Mouse (Mus musculus): Measurements from ENCODE around the gene Hist1h1d. TPM values are rescaled to one million over a fixed set of nuclear protein-coding genes. Genes with fewer than 3 reads are reported as not detected.

The Hist1h1d gene
- total and polyA plus RNA-seq, 3 experiments: 0.04 to 0.91 (median 0.86) TPM

DNA sequence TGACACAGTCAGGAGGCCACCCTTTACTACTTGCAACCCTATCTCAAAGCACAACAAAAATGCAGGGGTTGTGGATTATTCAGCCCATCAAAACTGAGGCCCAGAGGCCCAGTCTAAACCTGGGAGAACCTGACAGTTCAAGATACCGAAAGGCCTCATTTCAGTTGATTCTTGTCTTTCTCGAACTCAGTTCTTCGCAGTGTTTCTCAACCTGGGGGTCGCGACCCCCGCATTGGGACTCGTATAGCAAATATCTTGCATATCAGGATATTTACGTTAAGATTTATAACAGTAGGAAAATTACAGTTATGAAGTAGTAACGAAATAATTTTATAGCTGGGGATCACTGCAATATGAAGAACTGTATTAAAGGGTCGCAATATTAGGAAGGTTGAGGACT lies 27.2 kb upstream of the Hist1h1d start:
- WGBS: 8% methylated on average over 10 of the region's 10 CpGs
- no peak for DNase-seq
- Histone ChIP-seq H3K4me3 (peak overlapping the region; percentile 26; the same call in 1 of the 2 replicates), H3K27me3 (ENCODE audit: control insufficient read depth, insufficient read depth, low read length) (no peaks in the 10 kb centered on the region), H3K4me1 (ENCODE audit: control insufficient read depth, insufficient read depth, low read length) (no peaks in the 10 kb centered on the region; the same call in none of the 2 replicates), H3K79me2 (replicated peaks; ENCODE audit: control insufficient read depth, insufficient read depth, low read length) (no peaks in the 10 kb centered on the region), H3K9ac (ENCODE audit: low read depth, low read length) (no peak overlapping the region), H3K27ac (no peak overlapping the region), H3K36me3 (ENCODE audit: control insufficient read depth, insufficient read depth, low read length) (no peaks in the 10 kb centered on the region; the same call in 1 of the 2 replicates)
- intact Hi-C loops (cut with DNase I): loop anchor here (5.0 kb wide), 1 partner anchor 1499 kb away; no protein-coding TSS in a partner anchor
- TF ChIP-seq CTCF (IDR thresholded peaks at IDR 0.05) (no peak), POLR2A (IDR thresholded peaks at IDR 0.05; ENCODE audit: insufficient read depth, low read depth, low read length) (no peak), EP300 (IDR thresholded peaks at IDR 0.05; ENCODE audit: insufficient read depth, low read depth, low read length) (no peak)

DNA sequence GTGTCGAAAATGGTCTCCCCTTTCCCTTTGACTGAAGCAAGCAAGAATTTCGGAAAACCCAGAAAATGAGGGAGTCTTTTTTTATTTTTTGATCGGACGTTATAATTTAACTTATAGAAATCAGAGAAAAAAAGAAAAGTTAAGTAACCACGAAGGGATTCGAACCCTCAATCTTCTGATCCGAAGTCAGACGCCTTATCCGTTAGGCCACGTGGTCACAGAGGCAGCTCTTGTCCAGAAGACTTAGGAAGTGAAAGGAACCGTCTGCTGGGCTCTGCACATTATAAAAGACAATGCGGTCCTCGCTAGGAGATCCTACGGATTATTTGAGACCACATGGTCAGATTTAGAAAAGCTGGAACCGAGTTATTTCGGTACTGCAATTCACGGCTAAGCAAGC lies 26.8 kb upstream of the Hist1h1d start:
- peak; percentile 86 to 91 for DNase-seq
- Histone ChIP-seq H3K9ac (ENCODE audit: low read depth, low read length) (peak overlapping the region; percentile 66), H3K36me3 (ENCODE audit: control insufficient read depth, insufficient read depth, low read length) (no peaks in the 10 kb centered on the region; the same call in 1 of the 2 replicates), H3K27me3 (ENCODE audit: control insufficient read depth, insufficient read depth, low read length) (no peaks in the 10 kb centered on the region), H3K4me1 (ENCODE audit: control insufficient read depth, insufficient read depth, low read length) (no peaks in the 10 kb centered on the region; the same call in none of the 2 replicates), H3K4me3 (peak overlapping the region; percentile 47), H3K79me2 (replicated peaks; ENCODE audit: control insufficient read depth, insufficient read depth, low read length) (no peaks in the 10 kb centered on the region), H3K27ac (no peak overlapping the region)
- TF ChIP-seq CTCF (IDR thresholded peaks at IDR 0.05) (no peak), EP300 (IDR thresholded peaks at IDR 0.05; ENCODE audit: insufficient read depth, low read depth, low read length) (peak; percentile 95)
- 1% methylated on average over 17 of the region's 17 CpGs for WGBS
- intact Hi-C loops (cut with DNase I): loop anchor here (5.0 kb wide), 1 partner anchor 1499 kb away; no protein-coding TSS in a partner anchor

DNA sequence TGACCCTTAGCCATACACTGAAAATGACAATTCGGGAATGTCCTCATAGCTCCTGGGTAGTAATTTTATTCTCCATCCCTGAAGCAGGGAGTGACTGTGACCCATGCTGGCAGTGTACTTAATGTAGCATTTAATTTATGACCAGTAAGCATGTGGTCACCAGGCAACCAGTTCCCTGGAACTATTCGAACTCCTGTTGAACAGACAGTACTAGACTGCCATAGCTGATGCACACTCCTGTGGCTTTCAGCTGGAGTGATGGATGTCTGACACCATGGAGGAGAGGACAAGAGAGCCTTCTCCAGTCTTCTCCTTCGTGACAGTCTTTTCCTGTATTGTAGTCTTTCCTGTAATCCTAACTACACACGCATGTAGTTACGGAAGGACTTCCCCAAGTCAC lies 24.1 kb upstream of the Hist1h1d start:
- no peak for DNase-seq
- Histone ChIP-seq H3K27me3 (ENCODE audit: control insufficient read depth, insufficient read depth, low read length) (no peaks in the 10 kb centered on the region), H3K27ac (peak overlapping the region; percentile 97), H3K4me1 (ENCODE audit: control insufficient read depth, insufficient read depth, low read length) (peaks cover 4% of the 10 kb centered on the region), H3K9ac (ENCODE audit: low read depth, low read length) (no peak overlapping the region), H3K4me3 (no peak overlapping the region), H3K79me2 (replicated peaks; ENCODE audit: control insufficient read depth, insufficient read depth, low read length) (no peaks in the 10 kb centered on the region), H3K36me3 (ENCODE audit: control insufficient read depth, insufficient read depth, low read length) (peaks cover 10% of the 10 kb centered on the region)
- intact Hi-C loops (cut with DNase I): loop anchor here (5.0 kb wide), 1 partner anchor 1502 kb away; no protein-coding TSS in a partner anchor
- no peak for TF ChIP-seq POLR2A (IDR thresholded peaks at IDR 0.05; ENCODE audit: insufficient read depth, low read depth, low read length)
- no peak for TF ChIP-seq CTCF (IDR thresholded peaks at IDR 0.05)
- no peak for TF ChIP-seq EP300 (IDR thresholded peaks at IDR 0.05; ENCODE audit: insufficient read depth, low read depth, low read length)
- WGBS: 77% methylated on average over 5 of the region's 5 CpGs

DNA sequence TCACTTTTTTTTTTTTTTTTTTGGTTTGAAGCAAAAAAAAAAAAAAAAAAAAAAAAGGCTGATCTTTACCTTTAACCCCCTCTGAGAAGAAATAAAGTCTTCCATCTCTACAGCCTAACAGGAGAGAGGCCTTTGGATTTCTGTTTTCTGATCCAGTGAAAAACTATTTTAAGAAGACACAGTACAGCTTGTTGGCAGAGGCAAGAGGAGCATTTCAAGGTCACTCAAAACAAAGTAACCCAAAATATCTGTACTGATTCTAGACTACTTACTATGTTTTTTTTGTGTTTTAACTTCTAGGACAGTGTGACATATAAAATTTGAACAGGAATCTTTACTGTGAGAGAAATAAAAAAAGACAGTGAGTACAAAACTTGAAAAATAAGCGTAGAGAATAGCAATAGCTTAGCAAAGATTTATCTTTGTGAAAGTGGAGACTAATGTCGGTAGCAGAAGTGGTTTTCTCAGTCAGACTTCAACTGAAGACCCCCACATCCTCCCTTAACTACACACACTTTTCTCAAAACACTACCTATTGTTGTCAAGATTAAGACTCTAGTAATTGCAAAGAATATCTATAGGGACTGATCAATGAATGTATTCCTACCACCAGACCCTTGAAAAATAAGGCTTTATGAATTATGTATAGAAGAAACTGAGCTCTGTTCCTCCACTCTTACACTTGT lies 23.4 kb upstream of the Hist1h1d start:
- 24% methylated on average over 2 of the region's 2 CpGs for WGBS
- Histone ChIP-seq H3K27me3 (ENCODE audit: control insufficient read depth, insufficient read depth, low read length) (no peaks in the 10 kb centered on the region), H3K36me3 (ENCODE audit: control insufficient read depth, insufficient read depth, low read length) (peaks cover 13% of the 10 kb centered on the region), H3K4me1 (ENCODE audit: control insufficient read depth, insufficient read depth, low read length) (peaks cover 4% of the 10 kb centered on the region), H3K4me3 (peak overlapping the region; percentile 86), H3K79me2 (replicated peaks; ENCODE audit: control insufficient read depth, insufficient read depth, low read length) (no peaks in the 10 kb centered on the region), H3K27ac (peak overlapping the region; percentile 97), H3K9ac (ENCODE audit: low read depth, low read length) (no peak overlapping the region)
- intact Hi-C loops (cut with DNase I): loop anchor here (1.0 to 5.0 kb wide), 6 partner anchors 10 to 1502 kb away; partner anchors contain the start of genes Hist1h1e, Hist1h2be and Hist1h3f
- no peak for DNase-seq
- TF ChIP-seq CTCF (IDR thresholded peaks at IDR 0.05): no peak
- TF ChIP-seq POLR2A (IDR thresholded peaks at IDR 0.05; ENCODE audit: insufficient read depth, low read depth, low read length): no peak
- TF ChIP-seq EP300 (IDR thresholded peaks at IDR 0.05; ENCODE audit: insufficient read depth, low read depth, low read length): no peak

DNA sequence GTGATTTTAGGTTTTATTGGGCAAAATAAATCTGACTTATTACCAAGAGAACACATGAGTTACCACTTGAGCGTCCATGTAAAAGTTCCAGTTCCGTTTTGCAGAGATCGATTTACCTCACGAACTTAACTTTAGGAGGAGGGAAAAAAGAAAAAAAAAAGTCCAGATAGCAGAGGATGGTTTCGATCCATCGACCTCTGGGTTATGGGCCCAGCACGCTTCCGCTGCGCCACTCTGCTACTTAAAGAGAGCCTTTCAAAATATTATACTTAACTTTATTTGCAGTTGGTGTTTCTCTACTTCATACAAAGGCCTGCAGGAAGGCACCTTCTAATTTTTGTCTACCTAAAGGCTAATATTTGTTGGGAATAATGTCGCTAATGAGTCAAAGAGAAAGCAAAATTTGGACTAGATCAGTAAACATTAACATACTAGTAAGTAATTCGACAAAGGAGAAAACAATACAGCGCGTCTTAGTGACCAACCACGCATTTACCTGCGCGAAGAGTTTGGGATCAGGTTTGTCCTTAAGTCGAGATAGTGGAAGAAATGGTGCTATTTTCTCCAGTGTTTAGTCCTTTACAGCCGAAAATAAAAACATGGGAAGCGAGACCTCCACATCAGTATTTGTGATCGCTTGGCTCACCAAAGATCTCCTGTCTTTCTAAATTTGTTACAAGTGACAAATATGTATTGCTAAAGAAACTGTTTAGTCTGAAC lies 22.7 kb upstream of the Hist1h1d start:
- peak overlapping the region; percentile 86 for H3K4me3 ChIP-seq
- no peaks in the 10 kb centered on the region for H3K79me2 ChIP-seq (replicated peaks; ENCODE audit: control insufficient read depth, insufficient read depth, low read length)
- TF ChIP-seq EP300 (IDR thresholded peaks at IDR 0.05; ENCODE audit: insufficient read depth, low read depth, low read length): 0 out of 2 replicates have a peak, but pooled peaks have one; percentile 57
- TF ChIP-seq CTCF (IDR thresholded peaks at IDR 0.05): no peak
- peak overlapping the region; percentile 97 for H3K27ac ChIP-seq
- no peaks in the 10 kb centered on the region for H3K27me3 ChIP-seq (ENCODE audit: control insufficient read depth, insufficient read depth, low read length)
- intact Hi-C loops (cut with DNase I): loop anchor here (1.0 to 5.0 kb wide), 5 partner anchors 11 to 212 kb away; partner anchors contain the start of genes Hist1h1e, Hist1h2be and Hist1h3f
- DNase-seq: peak; percentile 69 to 74
- peak overlapping the region; percentile 75 for H3K9ac ChIP-seq (ENCODE audit: low read depth, low read length)
- H3K36me3 ChIP-seq (ENCODE audit: control insufficient read depth, insufficient read depth, low read length): peaks cover 14% of the 10 kb centered on the region
- peaks cover 4% of the 10 kb centered on the region for H3K4me1 ChIP-seq (ENCODE audit: control insufficient read depth, insufficient read depth, low read length)
- whole genome bisulfite sequencing: under 1% methylated on average over 20 of the region's 20 CpGs
